Mouse (Mus musculus) macrophage (primary cell): ENCODE measurements around the gene Gtpbp6. TPM values are rescaled to one million over a fixed set of nuclear protein-coding genes. Genes with fewer than 3 reads are reported as not detected.
"Not testable (repeated sequence)": the region's sequence is repeated elsewhere in the genome, so short reads cannot be mapped to it uniquely, and the experiment has no call there.

ENCODE experiments used
- H3K27ac ChIP-seq: fragments of 350-480 bp; formaldehyde crosslinking; 2 replicates; pipeline ENCODE4 v1.9.0; 2021
- H3K36me3 ChIP-seq: fragments of 350-480 bp; formaldehyde crosslinking; 2 replicates; pipeline ENCODE4 v1.9.0; 2021; ENCODE audit errors: inconsistent target
- H3K4me3 ChIP-seq: fragments of 350-480 bp; formaldehyde crosslinking; 2 replicates; pipeline ENCODE4 v1.9.0; 2021; ENCODE audit errors: inconsistent target
- H3K79me2 ChIP-seq: fragments of 350-480 bp; formaldehyde crosslinking; 2 replicates; pipeline ENCODE4 v1.9.0; 2021; ENCODE audit errors: inconsistent target
- WGBS: methylation state at CpG from one replicate; pipeline ENCODE4 v1.1.7; 2026; ENCODE audit warnings: inconsistent platforms; ENCODE audit not compliant: missing documents; 5-methylcytosine and 5-hydroxymethylcytosine counted together
- polyA plus RNA-seq: library from polyadenylated mRNA; stranded (reverse); fragments of 250-400 nt; gene quantifications from 3 replicates; pipeline ENCODE4 v1.2.4, GENCODE M21; 2018; ENCODE audit warnings: inconsistent platforms

Gene Gtpbp6
- polyA plus RNA-seq, 1 experiment from 2014 or later, result 5.6 TPM

GRCm38 (mm10) chr5:110082961-110083360 lies 25.0 kb downstream of the Gtpbp6 start:
- Histone ChIP-seq H3K4me3 (no peak overlapping the region), H3K36me3 (no peaks in the 10 kb centered on the region), H3K27ac (no peak overlapping the region), H3K79me2 (no peaks in the 10 kb centered on the region)
- 88% methylated on average over 4 of the region's 4 CpGs for WGBS

- not testable (repeated sequence) for H3K4me3 ChIP-seq, H3K79me2 ChIP-seq, H3K36me3 ChIP-seq, H3K27ac ChIP-seq
- 83% methylated on average over 2 of the region's 2 CpGs for WGBS
Observed at GRCm38 (mm10) chr5:110072413-110072812, 35.6 kb downstream of the Gtpbp6 start, which contains the start of gene Gm17655. Gene Gm17655 (minus strand): TSS chr5:110072513.

GRCm38 (mm10) chr5:110057637-110058408 lies 50.2 kb downstream of the Gtpbp6 start:
- H3K79me2 ChIP-seq, result no peaks in the 10 kb centered on the region; the same call in 1 of the 2 replicates
- WGBS, result 3% methylated on average over 19 of the region's 19 CpGs
- no peaks in the 10 kb centered on the region for H3K36me3 ChIP-seq
- peak overlapping the region; percentile 74 for H3K4me3 ChIP-seq
- peak overlapping the region; percentile 73 for H3K27ac ChIP-seq

Other genes starting within 250 kb of the Gtpbp6 start
- gene Gm15446, start 184.8 kb downstream of the Gtpbp6 start, polyA plus RNA-seq, result 5.5 to 6.7 TPM (median 6.1 TPM) in 3 replicates
- gene Zfp932, start 111.7 kb downstream of the Gtpbp6 start, polyA plus RNA-seq, result 14.3 to 15.9 TPM (median 15.7 TPM) in 3 replicates
- gene Gm17655, start 35.7 kb downstream of the Gtpbp6 start, polyA plus RNA-seq, result 3.1 to 5.1 TPM (median 3.1 TPM) in 3 replicates
- gene Gm35315, start 13.8 kb downstream of the Gtpbp6 start, polyA plus RNA-seq, result 0.06 to 0.51 TPM (median 0.10 TPM) in 3 replicates
- gene Plcxd1, start 8.2 kb downstream of the Gtpbp6 start, polyA plus RNA-seq, result 0.06 to 0.07 TPM in 2 of 3 replicates, not detected in the other
- 2.0 to 5.7 TPM (median 2.3 TPM) in 3 replicates for gene Zfp605, start 1.9 kb upstream of the Gtpbp6 start, polyA plus RNA-seq
- gene Chfr, start 27.6 kb upstream of the Gtpbp6 start, polyA plus RNA-seq, result 26.2 to 38.4 TPM (median 30.9 TPM) in 3 replicates
- 22.1 to 29.2 TPM (median 23.3 TPM) in 3 replicates for gene Golga3, start 68.5 kb upstream of the Gtpbp6 start, polyA plus RNA-seq
- 22.8 to 37.6 TPM (median 32.0 TPM) in 3 replicates for gene Ankle2, start 122.8 kb upstream of the Gtpbp6 start, polyA plus RNA-seq
- gene Pgam5, start 161.7 kb upstream of the Gtpbp6 start, polyA plus RNA-seq, result 13.1 to 37.7 TPM (median 18.8 TPM) in 3 replicates
- gene Pxmp2, start 178.0 kb upstream of the Gtpbp6 start, polyA plus RNA-seq, result 1.5 to 1.8 TPM (median 1.5 TPM) in 3 replicates
- 0.57 to 14.9 TPM (median 4.5 TPM) in 3 replicates for gene Pole, start 178.1 kb upstream of the Gtpbp6 start, polyA plus RNA-seq
- not detected in 3 replicates for gene P2rx2, start 235.0 kb upstream of the Gtpbp6 start, polyA plus RNA-seq
- not detected in 3 replicates for gene Lrcol1, start 236.5 kb upstream of the Gtpbp6 start, polyA plus RNA-seq